Mouse (Mus musculus): Measurements from ENCODE around the gene Mkrn3. TPM values are rescaled to one million over a fixed set of nuclear protein-coding genes. Genes with fewer than 3 reads are reported as not detected.

Mkrn3 gene
- total RNA-seq, 2 experiments from 2014 or later = 15.3 to 15.4 TPM

DNA sequence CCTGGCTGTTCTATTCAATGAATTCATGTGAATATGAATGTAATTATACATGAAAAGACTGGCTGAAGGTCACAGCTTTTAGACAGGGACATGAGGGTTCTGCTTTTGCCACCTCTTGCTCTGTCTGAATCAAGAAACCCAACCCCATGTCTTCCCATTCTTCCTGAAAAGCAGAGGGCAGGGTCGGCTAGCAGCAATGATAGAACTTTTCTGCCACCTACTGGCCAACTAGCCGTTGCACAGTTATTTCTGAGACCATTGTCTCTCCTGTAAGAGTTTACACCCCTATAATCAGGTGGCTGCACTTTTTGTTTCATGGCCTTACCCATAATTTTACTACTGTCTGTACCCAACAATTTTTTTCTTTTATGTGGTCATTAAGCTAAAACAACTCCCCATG lies 37.5 kb downstream of the Mkrn3 start:
- peak in 1 of 2 experiments; percentile 45 for DNase-seq (ENCODE audit: low spot score in 2 of 2)

DNA sequence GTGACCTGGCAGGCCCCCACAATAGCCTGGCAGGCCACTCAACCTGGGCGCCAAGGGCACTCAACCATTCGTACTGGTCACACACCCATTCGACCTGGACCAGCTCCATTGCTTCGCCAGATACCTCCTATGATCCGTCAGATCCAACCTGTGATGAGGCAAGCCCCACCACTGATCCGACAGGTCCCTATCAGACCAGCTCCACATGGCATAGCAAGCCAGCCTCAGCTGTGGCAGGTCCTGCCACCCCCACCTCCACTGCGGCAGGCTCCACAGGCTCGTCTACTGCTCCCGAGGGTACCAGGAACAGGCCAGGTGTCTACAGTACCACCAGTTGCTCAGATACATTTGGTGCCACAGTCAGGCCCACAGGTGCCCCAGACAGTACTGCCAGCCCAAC lies 41.4 kb downstream of the Mkrn3 start:
- no peak for DNase-seq (ENCODE audit: low spot score in 2 of 2)

DNA sequence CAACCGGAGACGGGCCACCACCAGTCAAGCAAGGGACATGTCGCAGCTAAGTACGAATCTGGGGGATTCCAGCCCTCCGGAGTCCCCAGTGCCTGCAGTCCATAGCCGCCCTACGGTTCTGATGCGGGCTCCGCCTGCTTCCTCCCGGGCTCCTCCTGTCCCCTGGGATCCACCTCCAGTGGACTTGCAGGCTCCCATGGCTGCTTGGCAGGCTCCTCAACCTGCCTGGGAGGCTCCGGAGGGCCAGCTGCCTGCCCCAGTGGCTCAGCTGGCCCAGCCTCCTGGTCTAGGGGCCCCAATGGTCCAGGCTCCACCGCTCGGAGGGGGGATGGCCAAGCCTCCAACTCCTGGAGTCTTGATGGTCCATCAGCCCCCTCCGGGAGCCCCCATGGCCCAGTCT lies 42.6 kb downstream of the Mkrn3 start:
- DNase-seq (ENCODE audit: low spot score in 2 of 2) = no peak

DNA sequence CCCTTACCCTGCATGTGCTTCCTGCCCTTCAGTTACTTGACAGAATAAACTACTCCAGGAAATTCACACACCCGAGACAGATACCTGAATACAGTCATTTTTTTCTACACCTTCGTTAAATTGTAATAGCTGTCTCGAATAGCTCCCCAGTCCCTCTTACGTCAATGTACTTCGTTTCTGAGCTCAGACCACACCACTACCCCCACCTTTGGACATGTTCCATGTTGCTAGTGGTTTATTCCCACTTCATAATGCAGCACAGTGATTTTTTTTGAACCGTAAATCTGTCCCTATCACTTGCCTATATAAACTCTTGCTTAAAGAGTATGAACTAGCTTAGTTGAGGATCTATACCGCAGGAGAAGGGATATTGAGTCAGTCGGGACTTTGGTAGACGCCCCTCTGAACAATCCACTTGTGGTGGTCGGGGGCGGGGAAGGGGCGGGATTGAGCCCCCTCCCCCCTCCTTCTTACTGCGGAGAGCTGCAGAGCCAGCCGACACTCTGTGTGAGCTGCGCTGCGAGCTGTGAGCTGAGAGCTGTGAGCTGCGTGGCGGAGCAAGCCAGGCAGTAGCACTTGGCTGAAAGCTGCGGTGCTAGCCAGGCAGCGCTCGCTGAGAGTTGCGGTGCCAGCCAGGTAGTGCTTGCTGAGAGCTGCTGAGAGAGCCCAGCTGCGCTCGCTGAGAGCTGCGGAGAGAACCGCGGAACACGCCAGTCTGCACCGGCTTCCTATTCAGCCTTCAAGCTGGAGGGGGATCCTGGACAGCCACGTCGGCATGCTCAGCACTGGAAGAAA lies 43.2 kb downstream of the Mkrn3 start, which contains the start of gene Magel2:
Gene Magel2, plus strand, starts transcription at position 501 of the 795 bp plus-strand sequence.
- no peak for DNase-seq (ENCODE audit: low spot score in 2 of 2)

DNA sequence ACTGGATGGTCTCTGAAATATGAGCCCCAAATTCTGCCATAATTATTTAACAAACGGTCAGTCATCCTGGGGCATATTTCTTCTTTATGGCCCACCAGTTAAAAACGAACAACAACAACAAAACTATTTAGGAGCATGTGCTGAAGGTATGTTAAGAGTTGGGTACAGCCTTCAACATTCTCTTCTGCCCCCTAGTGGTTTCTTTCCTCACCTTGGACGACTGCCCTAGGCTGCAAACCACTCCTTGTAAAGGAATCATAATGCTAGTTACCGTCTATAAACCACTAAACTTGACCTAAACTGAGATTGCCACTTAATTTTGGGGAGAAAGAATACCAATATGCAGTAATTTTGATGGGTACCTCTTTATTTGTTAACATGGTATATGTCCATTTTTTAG lies 44.3 kb downstream of the Mkrn3 start:
- DNase-seq (ENCODE audit: low spot score in 2 of 2) = no peak

Other genes with a start within 250 kb of the Mkrn3 start
- gene Ndn, start 73.6 kb downstream of the Mkrn3 start, total RNA-seq (2021) = 100 to 1,000 TPM; 157 to 162 TPM
- gene Magel2, start 43.1 kb downstream of the Mkrn3 start, total RNA-seq (2021) = 1 to 10 TPM; 2.9 to 4.0 TPM
- gene Peg12, start 44.4 kb upstream of the Mkrn3 start, total RNA-seq (2021) = 1 to 10 TPM; 1.2 to 1.4 TPM

All from layer of hippocampus, postnatal 14 days (tissue).